Mouse (Mus musculus): ENCODE results near the gene Atp4b.

DNA sequence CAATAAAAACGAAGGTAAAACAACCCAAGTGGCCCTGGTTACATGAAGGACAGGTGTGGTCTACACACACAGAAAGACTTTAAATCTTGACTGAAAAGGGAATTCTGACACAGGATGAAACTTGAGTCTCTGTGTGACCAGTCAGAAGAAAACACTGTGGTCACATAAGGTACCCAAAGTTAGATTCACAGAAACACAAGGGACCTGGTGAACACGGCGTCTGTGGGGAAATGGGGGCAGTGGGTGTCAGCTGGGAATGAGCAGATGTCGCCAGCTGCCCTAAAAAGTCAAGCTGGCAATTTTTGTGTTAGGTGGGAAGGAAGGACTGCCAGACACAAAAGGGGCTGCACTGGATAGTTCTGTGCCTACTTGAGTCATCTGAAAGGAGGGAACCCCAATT lies 13.6 kb downstream of the Atp4b start:
- TF ChIP-seq CTCF (IDR thresholded peaks at IDR 0.05; ENCODE audit: control insufficient read depth, insufficient read depth, insufficient read length) (no peak), MYOD1 (IDR thresholded peaks at IDR 0.05; ENCODE audit: control insufficient read depth, insufficient read length, low read depth) (no peak), MAX (IDR thresholded peaks at IDR 0.05) (no peak), USF1 (IDR thresholded peaks at IDR 0.05; ENCODE audit: low read depth) (no peak), CEBPB (IDR thresholded peaks at IDR 0.05; ENCODE audit: low read depth) (no peak)
